Mouse (Mus musculus): ENCODE data around the gene Mkrn2os.
A peak's percentile ranks its signal among the peaks of the same experiment; 100 is the strongest.

Mkrn2os gene

GRCm38 (mm10) chr6:115583430-115584125, 8.8 kb downstream of the Mkrn2os start:
- no peak for DNase-seq (ENCODE audit: extremely low spot score, low read depth, low spot score)

- DNase-seq (ENCODE audit: extremely low spot score, low read depth, low spot score), result no peak
Observed at GRCm38 (mm10) chr6:115582328-115583115, 9.9 kb downstream of the Mkrn2os start.

GRCm38 (mm10) chr6:115580810-115581209, 11.6 kb downstream of the Mkrn2os start:
- DNase-seq (ENCODE audit: extremely low spot score, low read depth, low spot score), result no peak

- DNase-seq (ENCODE audit: extremely low spot score, low read depth, low spot score), result no peak
Observed at GRCm38 (mm10) chr6:115577941-115578340, 14.4 kb downstream of the Mkrn2os start.

- no peak for DNase-seq (ENCODE audit: extremely low spot score, low read depth, low spot score)
Observed at GRCm38 (mm10) chr6:115577407-115577806, 15.0 kb downstream of the Mkrn2os start.

- DNase-seq (ENCODE audit: extremely low spot score, low read depth, low spot score), result no peak
Observed at GRCm38 (mm10) chr6:115574171-115574570, 18.2 kb downstream of the Mkrn2os start.

GRCm38 (mm10) chr6:115565479-115566045, 26.8 kb downstream of the Mkrn2os start:
- no peak for DNase-seq (ENCODE audit: extremely low spot score, low read depth, low spot score)

GRCm38 (mm10) chr6:115559651-115560632, 32.4 kb downstream of the Mkrn2os start:
- no peak for DNase-seq (ENCODE audit: extremely low spot score, low read depth, low spot score)

- no peak for DNase-seq (ENCODE audit: extremely low spot score, low read depth, low spot score)
Observed at GRCm38 (mm10) chr6:115558176-115558575, 34.2 kb downstream of the Mkrn2os start.

- DNase-seq (ENCODE audit: extremely low spot score, low read depth, low spot score), result no peak
Observed at GRCm38 (mm10) chr6:115555485-115555884, 36.9 kb downstream of the Mkrn2os start.

GRCm38 (mm10) chr6:115546276-115546675, 46.1 kb downstream of the Mkrn2os start:
- no peak for DNase-seq (ENCODE audit: extremely low spot score, low read depth, low spot score)

- DNase-seq (ENCODE audit: extremely low spot score, low read depth, low spot score), result peak; percentile 74
Observed at GRCm38 (mm10) chr6:115544442-115544970, 47.9 kb downstream of the Mkrn2os start, which contains the start of gene Tsen2. Gene Tsen2 (plus strand): TSS chr6:115544664.

GRCm38 (mm10) chr6:115542341-115542740, 50.0 kb downstream of the Mkrn2os start:
- DNase-seq (ENCODE audit: extremely low spot score, low read depth, low spot score), result no peak

- no peak for DNase-seq (ENCODE audit: extremely low spot score, low read depth, low spot score)
Observed at GRCm38 (mm10) chr6:115541676-115542275, 50.6 kb downstream of the Mkrn2os start.

GRCm38 (mm10) chr6:115538645-115539429, 53.5 kb downstream of the Mkrn2os start:
- peak; percentile 74 for DNase-seq (ENCODE audit: extremely low spot score, low read depth, low spot score)

- DNase-seq (ENCODE audit: extremely low spot score, low read depth, low spot score), result no peak
Observed at GRCm38 (mm10) chr6:115536169-115536568, 56.2 kb downstream of the Mkrn2os start.

GRCm38 (mm10) chr6:115534617-115535016, 57.8 kb downstream of the Mkrn2os start:
- DNase-seq (ENCODE audit: extremely low spot score, low read depth, low spot score), result no peak

Data from hindlimb bud, embryonic 11.5 days (tissue).